Mouse (Mus musculus) kidney, adult 2 months (tissue): ENCODE measurements at regions not wholly inside any gene's neighbourhood (a gene's known extent, or its start where the extent isn't known, plus 50 kb on each side); places are given as distances from the start of the nearest gene placed in this dataset.

Experiments
- CTCF ChIP-seq: fragments of 200-500 bp; conservative IDR thresholded peaks from 2 replicates; pipeline ENCODE4 v1.5.1; 2011; ENCODE audit warnings: low read depth, mild to moderate bottlenecking, control low read depth, low read length, moderate library complexity, mixed read lengths; ENCODE audit not compliant: insufficient read depth, insufficient read length
- POLR2A ChIP-seq: fragments of 200-500 bp; IDR thresholded peaks from one replicate; pipeline ENCODE4 v1.6.1; 2011; ENCODE audit warnings: low read depth, low read length, control low read depth

DNA sequence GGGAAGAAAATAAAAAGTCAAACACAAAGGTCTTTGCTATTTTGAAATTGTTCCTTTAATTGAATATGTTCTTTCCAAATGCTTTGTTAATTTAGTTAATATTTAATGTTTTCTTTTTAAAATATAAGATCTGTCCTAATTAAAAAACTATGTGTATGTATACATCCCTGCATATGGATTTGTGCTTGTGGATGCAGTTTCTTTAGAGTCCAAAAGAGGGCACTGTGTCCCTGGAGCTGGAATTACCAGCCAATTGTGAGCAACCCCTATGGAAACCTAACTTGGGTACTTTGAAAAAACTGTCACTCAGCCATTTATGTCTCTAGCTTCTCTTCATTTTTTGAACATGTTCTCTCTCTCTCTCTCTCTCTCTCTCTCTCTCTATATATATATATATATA is 120.3 kb downstream of the D3Ertd751e start:
- TF ChIP-seq CTCF (no peak), POLR2A (no peak)
